Mouse (Mus musculus) layer of hippocampus, postnatal 14 days (tissue): Measurements from ENCODE around the gene Vmn1r179. TPM values are rescaled to one million over a fixed set of nuclear protein-coding genes. Genes with fewer than 3 reads are reported as not detected.
"Not testable (repeated sequence)": the region's sequence is repeated elsewhere in the genome, so short reads cannot be mapped to it uniquely, and the experiment has no call there.

ENCODE experiments used
- DNase-seq, 2 experiments: peaks; one replicate each; pipeline ENCODE4 v3.0.0; 2021 to 2022; ENCODE audit warnings: low spot score in 2 of 2, mixed read lengths in 1 of 2
- long read RNA-seq, 2 experiments: library from polyadenylated mRNA; stranded (forward); transcript quantifications; one replicate each; pipeline ENCODE4 v2.0.0; 2021
- total RNA-seq, 2 experiments: library from RNA; stranded (reverse); gene quantifications; 2 replicates each; pipeline ENCODE4 v1.2.3; 2021

Gene Vmn1r179
- total RNA-seq = not detected
- long read RNA-seq, experiment 1 = 0 reads
- long read RNA-seq, experiment 2 = 0 reads

- DNase-seq = no peak
Observed at GRCm38 (mm10) chr7:23926678-23927077, at the start of gene Vmn1r179. TSS of gene Vmn1r179 (plus strand) at chr7:23926978.

- no peak for DNase-seq
Observed at GRCm38 (mm10) chr7:23891709-23892108, 35.1 kb upstream of the Vmn1r179 start, which contains the start of gene Vmn1r178. TSS of gene Vmn1r178 (plus strand) at chr7:23892009.

- DNase-seq = no peak
Observed at GRCm38 (mm10) chr7:23950332-23950731, 23.6 kb downstream of the Vmn1r179 start, which contains the start of gene Vmn1r180. TSS of gene Vmn1r180 (plus strand) at chr7:23950632.

- peak; percentile 1 to 10 for DNase-seq
Observed at GRCm38 (mm10) chr7:23968044-23968443, 41.3 kb downstream of the Vmn1r179 start.

- DNase-seq = not testable (repeated sequence)
Observed at GRCm38 (mm10) chr7:23974315-23974714, 47.5 kb downstream of the Vmn1r179 start, which contains the start of gene Vmn1r181. TSS of gene Vmn1r181 (plus strand) at chr7:23974615.

Other genes starting within 250 kb of the Vmn1r179 start
- gene Vmn1r173, start 226.3 kb upstream of the Vmn1r179 start, total RNA-seq = not detected
- gene Vmn1r174, start 174.7 kb upstream of the Vmn1r179 start, total RNA-seq = not detected
- not detected for gene Vmn1r175, start 116.3 kb upstream of the Vmn1r179 start, total RNA-seq
- not detected for gene Vmn1r176, start 89.6 kb upstream of the Vmn1r179 start, total RNA-seq
- not detected for gene Vmn1r177, start 60.5 kb upstream of the Vmn1r179 start, total RNA-seq
- gene Vmn1r178, start 35.0 kb upstream of the Vmn1r179 start, total RNA-seq = not detected
- gene Vmn1r180, start 23.7 kb downstream of the Vmn1r179 start, total RNA-seq = not detected
- not detected for gene Vmn1r181, start 47.6 kb downstream of the Vmn1r179 start, total RNA-seq
- gene V1rd19, start 74.7 kb downstream of the Vmn1r179 start, total RNA-seq = not detected
- not detected for gene Vmn1r183, start 126.3 kb downstream of the Vmn1r179 start, total RNA-seq
- 10 to 100 TPM; 28.8 to 30.7 TPM for gene Zfp180, start 154.9 kb downstream of the Vmn1r179 start, total RNA-seq
- gene Zfp112, start 185.3 kb downstream of the Vmn1r179 start, total RNA-seq = 1 to 10 TPM; 8.4 to 8.6 TPM
- 10 to 100 TPM; 19.0 to 19.2 TPM for gene Zfp235, start 207.2 kb downstream of the Vmn1r179 start, total RNA-seq
- gene Zfp114, start 248.1 kb downstream of the Vmn1r179 start, total RNA-seq = 1 to 10 TPM; 4.0 to 4.3 TPM